Mouse (Mus musculus) lung, postnatal 25 days (tissue): Measurements from ENCODE around the gene Hist1h2bh.
"Not testable (repeated sequence)": the region's sequence is repeated elsewhere in the genome, so short reads cannot be mapped to it uniquely, and the experiment has no call there.

ENCODE experiments used
- DNase-seq: peaks from one replicate; pipeline ENCODE4 v3.0.0; 2022; ENCODE audit warnings: low spot score

Gene Hist1h2bh

DNA sequence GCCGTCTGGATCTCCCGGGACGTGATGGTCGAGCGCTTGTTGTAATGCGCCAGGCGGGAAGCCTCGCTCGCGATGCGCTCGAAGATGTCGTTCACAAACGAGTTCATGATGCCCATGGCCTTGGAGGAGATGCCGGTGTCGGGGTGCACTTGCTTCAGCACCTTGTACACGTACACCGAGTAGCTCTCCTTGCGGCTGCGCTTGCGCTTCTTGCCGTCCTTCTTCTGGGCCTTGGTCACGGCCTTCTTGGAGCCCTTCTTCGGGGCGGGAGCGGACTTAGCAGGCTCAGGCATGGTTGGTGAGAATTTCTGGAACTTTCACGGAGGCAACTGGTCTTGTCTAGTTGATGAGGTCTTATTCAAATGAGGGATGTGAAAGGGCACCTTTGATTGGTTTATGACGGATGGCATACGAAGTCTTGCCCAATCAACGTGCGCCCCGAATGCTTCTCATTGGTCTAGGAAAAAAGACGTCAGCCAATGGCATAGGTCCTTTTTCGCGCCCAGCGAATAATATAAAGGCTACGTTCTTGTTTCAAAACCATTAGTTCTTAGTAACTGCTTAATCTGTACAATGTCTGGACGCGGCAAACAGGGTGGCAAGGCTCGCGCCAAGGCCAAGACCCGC lies 30.8 kb upstream of the Hist1h2bh start, which contains the start of the genes Hist1h2bf and Hist1h2ad:
Gene Hist1h2bf (minus strand): TSS at position 299 of the 627 bp plus-strand sequence.
Gene Hist1h2ad (plus strand): TSS at position 484 of the 627 bp plus-strand sequence.
- DNase-seq = peak; percentile 96

DNA sequence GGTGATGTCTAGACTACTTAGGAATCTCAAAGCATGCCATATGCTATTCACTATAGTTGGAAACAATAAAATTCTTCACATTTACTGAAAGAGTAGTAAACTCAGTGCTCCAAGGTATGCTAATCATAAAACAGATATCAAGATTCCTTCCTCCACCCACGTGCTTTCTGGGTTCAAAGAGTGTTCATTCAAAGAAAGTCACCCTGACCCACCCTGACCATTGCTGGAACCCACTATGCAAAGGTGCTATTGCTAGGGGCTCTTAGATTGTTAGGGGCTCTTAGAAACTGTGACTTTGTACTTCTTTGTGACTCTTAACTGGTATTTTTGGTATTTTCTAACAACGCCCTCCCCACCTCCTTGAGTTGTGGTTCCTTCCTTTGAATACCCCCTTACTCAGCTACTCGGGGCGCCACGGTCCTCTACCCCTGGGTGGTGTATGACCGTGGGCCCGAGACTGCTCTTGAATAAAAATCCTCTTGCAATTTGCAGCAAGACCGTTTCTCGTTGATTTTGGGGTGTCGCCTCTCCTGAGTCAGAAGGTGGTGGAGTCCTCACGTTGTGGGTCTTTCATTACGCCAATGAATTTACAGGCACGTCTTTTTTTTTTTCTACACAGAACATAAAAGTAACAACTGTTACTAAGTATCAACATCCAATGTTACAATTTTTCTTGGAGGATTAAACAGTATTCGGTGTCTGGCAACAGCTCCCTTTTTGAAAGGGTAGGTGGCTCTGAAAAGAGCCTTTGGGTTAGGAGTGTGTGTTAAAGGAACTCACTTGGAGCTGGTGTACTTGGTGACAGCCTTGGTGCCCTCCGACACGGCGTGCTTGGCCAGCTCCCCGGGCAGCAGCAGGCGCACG lies 30.1 kb upstream of the Hist1h2bh start:
- DNase-seq = not testable (repeated sequence)

DNA sequence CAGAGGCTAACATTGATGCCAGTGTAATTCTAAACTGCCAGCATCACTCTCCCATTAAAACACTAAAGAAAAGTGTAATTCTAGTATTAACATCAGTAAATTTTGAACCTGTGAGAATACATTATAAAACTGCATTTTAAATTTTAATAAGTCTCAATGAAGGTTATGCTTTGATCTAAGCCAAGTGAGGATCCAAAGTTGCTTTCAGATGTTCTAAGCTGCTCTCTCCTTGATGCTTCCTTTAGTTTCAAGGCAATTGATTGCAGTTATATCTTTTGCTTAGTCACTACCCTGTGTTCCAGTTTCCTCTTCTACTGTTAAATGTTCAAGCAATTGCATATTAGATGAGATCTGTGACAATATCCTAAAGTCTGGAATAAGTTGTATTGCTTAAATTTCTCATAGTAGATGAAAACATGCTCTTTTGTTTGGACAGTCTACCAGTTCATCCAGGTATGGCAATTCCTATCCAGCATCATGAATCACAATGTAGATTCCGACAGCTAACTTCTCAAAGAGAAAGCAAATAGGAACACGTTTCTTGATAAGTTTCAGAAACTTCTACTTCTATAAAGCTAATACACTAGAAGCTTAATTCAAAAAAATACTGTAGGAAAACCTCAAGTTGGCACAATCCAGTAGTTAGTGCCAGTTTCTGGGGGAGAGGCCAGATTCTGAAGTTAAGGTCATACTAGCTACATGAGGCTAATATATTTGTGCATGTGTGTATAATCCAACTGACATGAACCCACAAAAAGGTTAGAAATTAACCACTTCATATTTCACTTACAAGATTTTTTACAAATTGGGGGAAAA lies 29.2 kb upstream of the Hist1h2bh start:
- DNase-seq = no peak

DNA sequence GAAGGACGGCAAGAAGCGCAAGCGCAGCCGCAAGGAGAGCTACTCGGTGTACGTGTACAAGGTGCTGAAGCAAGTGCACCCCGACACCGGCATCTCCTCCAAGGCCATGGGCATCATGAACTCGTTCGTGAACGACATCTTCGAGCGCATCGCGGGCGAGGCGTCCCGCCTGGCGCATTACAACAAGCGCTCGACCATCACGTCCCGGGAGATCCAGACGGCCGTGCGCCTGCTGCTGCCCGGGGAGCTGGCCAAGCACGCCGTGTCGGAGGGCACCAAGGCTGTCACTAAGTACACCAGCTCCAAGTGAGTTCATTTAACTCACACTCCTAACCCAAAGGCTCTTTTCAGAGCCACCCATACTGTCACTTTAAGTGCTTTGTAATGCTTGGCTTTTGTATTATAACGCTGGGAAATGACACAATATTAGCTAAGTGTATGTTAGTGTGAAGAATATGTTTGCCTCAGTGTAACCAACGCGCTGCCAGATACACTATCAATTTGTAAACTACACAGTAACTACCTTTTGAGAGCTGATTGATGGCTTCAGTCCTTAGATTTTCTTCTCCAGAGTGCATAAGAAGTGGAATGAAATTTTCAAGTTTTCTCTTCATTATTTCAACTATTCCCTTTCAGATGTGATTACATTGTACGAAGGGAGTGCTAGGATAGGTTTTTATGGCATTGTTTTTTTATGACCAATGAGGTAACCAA lies 28.5 kb upstream of the Hist1h2bh start:
- not testable (repeated sequence) for DNase-seq

DNA sequence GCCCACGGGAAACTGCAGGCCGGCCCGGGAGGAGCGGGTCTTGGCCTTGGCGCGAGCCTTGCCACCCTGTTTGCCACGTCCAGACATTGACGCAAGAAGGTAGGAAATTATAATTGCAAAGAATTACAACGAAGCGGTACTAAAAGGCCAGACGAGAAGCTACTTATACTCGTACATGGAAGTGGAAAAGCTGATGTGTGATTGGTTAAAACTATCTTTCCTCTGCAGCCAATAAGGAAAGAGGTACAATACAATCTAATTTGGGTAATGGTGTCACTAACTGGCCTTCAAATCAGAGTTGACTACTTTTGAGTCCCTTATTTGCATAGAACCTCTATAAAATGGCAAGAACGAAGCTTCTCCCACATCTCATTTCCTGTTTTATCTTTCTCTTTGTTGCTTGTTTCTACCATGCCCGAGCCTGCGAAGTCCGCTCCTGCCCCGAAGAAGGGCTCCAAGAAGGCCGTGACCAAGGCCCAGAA lies 27.9 kb upstream of the Hist1h2bh start, which contains the start of the genes Hist1h2ae and Hist1h2bg:
Gene Hist1h2ae (minus strand): TSS at position 199 of the 482 bp plus-strand sequence.
Gene Hist1h2bg (plus strand): TSS at position 375 of the 482 bp plus-strand sequence.
- DNase-seq = peak; percentile 93

DNA sequence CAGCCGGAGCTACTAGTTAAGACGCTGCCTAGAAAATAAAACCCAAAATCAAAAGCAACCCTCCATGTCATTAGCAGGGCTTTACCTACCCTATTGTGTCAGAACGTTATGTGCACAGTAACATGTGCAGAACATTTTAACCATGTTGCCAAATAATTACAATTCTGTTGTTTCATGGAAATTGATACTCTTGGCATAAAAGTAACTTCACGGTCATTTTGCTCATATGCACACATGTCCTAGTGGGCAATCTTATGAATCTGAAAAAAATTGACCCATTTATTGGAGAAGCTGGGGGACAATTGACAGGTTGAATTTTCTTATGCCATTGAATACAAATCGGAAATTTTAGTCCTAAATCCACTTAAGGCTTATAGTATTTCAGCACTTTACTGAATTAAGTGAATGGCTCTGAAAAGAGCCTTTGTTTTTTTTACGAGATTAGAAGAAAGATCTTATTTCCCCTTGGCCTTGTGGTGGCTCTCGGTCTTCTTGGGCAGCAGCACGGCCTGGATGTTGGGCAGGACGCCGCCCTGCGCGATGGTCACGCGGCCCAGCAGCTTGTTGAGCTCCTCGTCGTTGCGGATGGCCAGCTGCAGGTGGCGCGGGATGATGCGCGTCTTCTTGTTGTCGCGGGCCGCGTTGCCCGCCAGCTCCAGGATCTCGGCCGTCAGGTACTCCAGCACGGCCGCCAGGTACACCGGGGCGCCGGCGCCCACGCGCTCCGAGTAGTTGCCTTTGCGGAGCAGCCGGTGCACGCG lies 27.2 kb upstream of the Hist1h2bh start:
- not testable (repeated sequence) for DNase-seq

DNA sequence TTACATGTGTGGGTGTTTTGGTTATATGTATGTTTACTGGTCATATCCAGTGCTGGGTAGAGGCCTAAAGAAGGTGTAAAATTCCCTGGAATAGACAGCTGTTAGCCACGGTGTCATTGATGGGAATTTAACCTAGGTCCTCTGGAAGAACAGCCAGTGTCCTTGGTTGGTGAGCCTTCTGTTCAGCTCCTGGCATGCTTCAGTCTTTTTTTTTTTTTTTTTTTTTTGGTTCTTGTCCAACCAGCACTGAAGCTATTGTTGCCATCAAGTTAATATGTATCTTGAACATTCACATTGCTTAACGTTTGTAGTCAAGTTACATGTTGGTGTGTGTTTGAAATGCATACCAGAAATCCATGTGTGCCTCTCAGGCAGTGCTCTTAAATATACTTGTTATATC lies 21.3 kb upstream of the Hist1h2bh start:
- no peak for DNase-seq

DNA sequence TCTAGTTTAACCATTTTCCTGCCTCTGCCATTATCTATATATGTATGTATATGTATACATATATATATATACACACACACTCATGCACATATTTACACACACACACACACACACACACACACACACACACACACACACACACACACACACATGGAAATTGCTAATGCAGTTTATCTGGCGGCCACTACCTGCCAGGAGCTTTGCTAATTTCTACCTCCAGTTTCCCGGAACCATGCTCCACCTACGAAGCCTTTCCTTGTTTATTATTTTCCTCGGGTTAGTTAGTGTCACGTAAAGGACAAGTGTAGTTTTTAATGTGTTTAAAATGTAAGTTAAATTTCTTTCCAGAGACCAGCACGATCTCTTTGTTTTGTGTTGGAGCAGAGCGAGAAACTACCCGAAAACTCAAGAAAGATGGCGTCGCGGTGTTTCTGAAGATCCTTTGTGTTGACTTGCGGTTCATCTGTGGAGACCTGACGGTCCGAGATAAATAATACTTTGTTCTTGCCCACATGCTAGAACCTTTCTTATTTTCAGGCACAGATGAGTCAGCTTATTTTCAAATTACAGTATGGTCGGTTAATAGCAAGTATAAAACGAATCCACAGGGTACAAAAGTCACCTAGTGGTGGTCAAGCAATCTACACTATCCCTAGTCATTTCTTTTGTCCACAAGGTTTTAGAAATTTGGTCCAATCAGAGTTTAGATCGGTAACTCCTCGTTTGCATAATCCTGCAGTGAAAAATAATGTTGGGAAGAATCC lies 19.7 kb upstream of the Hist1h2bh start:
- DNase-seq = no peak

DNA sequence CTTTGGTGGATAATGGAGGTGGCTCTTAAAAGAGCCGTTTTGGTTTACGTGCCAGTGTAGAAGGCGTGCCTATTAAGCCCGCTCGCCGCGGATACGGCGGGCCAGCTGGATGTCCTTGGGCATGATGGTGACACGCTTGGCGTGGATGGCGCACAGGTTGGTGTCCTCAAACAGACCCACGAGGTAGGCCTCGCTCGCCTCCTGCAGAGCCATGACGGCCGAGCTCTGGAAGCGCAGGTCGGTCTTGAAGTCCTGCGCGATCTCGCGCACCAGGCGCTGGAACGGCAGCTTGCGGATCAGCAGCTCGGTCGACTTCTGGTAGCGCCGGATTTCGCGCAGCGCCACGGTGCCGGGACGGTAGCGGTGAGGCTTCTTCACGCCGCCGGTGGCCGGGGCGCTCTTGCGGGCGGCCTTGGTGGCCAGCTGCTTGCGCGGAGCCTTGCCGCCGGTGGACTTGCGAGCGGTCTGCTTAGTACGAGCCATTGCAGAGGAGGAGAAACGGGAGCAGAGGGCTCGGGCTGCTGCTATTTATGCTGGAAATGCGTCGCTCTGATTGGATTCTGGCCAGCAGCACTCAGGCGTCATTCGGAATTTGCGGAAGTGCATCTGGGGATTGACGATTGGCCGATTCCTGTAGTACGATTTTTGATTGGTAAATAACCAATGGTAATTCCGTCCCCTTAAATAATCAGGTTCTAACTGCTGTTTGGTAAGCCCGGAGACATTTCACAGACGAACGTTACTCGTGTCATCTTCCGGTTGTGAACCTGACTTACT lies 18.9 kb upstream of the Hist1h2bh start, which contains the start of gene Hist1h3e:
Gene Hist1h3e (minus strand): TSS at position 487 of the 777 bp plus-strand sequence.
- DNase-seq = peak; percentile 96

DNA sequence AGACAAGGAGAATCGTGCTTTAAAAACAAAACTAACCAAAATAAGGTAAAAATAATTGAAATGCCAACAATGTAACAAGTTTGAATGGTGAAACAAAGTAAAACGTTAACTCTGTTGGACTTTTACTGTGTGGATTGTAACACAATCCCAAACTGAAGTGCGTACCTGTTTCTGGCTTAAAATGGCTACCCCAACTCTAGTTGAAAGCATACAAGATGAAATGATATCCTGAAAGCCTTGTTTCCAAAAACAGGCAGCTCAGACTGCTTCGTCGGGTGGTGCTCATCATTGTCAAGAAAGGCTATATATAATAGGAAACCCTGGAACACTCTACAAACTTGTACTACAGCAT lies 18.3 kb upstream of the Hist1h2bh start:
- DNase-seq = not testable (repeated sequence)

DNA sequence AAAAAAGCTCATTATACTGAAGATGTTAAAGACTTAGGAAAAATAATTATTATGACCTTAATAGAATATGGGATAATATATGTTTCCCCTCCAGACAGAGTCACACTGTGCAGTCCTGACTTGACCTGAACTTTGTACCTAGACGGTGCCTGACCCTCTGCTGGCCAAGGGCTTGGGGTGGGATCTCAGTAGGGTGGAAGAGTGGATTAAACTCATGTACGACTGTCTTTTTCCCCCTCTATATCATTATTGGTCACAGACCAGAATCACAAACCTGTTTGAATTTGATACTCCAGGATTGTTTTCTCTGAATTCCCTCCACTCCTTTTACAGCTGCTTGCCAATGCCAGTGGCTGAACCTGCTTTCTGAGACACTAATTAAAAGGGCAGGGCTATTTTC lies 17.5 kb upstream of the Hist1h2bh start:
- not testable (repeated sequence) for DNase-seq

DNA sequence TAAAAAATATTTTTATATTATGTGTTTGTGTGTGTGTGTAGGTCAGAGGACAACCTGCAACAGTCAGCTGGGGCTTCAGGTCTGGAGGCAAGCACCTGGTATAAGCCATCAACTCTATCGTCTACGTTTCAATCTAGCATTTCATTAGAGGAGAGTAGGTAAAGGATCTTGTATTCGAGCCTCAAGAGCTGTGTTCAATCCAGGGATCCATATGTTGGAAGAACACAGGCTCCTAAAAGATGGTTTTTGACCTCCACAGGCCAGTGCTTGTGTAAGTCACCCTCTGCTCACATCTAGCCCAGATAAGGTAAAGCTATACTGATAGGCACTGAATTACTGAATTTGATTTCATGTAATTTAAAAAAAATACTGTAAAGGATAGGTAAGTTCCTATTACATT lies 13.7 kb upstream of the Hist1h2bh start:
- no peak for DNase-seq

DNA sequence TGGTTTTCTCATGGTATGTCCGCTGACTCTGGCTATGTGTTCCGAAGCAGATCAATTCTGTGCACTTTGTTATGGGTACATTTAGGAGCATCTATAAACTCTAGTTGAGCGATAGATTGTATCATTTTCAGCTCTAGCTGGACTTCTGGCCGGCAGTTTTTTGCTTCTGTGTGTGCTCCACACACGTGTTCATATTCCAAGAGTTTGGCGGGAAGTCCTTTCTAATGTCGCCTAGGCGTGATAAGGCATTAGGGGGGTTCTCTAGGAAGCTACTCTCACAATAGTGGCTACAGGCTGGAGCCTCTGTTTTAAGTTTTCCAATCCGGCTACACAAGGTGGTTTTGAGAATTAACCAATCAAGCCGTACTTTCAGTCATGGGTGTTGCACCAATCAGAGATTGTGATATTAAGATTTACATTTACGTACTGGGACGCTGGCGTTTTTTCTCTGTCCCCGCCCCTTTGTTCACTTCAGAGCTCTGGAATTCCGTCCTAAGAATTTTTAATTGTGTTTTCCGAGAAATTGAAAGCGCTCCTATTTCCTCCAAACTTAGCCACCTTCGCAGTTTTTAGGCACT lies 12.7 kb upstream of the Hist1h2bh start:
- DNase-seq = peak; percentile 92

DNA sequence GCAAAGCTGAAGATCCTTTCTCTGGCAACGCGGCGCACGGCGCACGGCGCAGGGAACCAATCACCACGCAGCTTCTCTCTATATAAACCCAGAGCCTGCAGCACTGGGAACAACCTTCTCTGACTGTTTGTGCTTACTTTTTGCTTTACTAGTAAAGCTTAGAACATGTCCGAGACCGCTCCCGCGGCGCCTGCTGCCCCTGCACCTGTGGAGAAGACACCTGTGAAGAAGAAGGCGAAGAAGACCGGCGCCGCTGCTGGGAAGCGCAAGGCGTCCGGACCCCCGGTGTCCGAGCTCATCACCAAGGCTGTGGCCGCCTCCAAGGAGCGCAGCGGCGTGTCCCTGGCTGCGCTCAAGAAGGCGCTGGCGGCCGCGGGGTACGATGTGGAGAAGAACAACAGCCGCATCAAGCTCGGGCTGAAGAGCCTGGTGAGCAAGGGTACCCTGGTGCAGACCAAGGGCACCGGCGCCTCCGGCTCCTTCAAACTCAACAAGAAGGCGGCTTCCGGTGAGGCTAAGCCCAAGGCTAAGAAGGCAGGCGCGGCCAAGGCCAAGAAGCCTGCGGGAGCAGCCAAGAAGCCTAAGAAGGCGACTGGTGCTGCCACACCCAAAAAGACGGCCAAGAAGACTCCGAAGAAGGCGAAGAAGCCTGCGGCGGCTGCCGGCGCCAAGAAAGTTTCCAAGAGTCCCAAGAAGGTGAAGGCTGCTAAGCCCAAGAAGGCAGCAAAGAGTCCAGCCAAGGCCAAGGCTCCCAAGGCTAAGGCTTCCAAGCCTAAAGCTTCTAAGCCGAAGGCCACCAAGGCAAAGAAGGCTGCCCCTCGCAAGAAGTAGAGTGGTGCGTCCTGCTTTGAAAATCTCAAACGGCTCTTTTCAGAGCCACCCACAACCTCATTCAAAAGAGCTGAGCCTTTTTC lies 12.0 kb upstream of the Hist1h2bh start:
- peak; percentile 80 for DNase-seq

DNA sequence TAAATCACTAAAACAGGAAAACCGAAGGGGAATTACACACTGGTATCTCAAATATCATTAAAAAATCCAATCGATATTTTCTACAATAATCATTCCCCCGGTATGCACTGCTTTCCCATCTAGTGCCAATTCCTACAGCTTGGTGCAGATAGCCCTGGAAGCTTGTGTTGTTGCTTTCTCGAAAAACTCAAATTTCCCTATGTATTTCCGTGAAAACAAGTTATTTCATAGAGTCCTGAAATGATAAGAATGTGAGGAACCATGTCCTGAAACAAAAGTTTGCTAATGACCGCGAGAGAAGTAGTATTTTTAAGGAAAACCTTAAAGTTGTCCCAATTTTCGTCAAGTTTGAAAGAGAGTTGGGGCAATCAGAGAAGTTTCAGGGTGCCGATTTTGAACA lies 11.2 kb upstream of the Hist1h2bh start:
- DNase-seq = no peak

DNA sequence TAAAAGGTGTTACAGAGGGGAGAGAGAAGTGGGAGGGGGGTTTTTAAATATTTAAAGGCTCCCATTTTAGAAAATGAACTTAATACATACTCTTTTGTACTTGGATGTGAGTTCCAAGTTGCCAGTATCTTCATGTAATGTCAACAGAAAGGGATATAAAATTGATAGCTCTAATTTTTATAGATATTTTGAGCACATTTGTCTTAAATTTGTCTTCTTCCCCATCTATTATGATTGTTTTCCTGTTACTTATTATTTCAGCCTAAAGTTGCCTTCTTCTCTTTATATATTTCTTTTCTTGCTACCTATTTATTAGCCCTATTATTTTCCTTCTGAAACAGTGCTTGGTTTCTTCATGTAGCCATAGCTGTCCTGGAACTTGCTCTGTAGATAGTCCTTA lies 9.8 kb upstream of the Hist1h2bh start, which contains the start of gene Hist1h1d:
Gene Hist1h1d (plus strand): TSS at position 301 of the 400 bp plus-strand sequence.
- DNase-seq = no peak
